Mouse (Mus musculus): ENCODE measurements around the gene Stox2. TPM values are rescaled to one million over a fixed set of nuclear protein-coding genes. Genes with fewer than 3 reads are reported as not detected.

The Stox2 gene
- total RNA-seq, 2 experiments from 2014 or later: 23.5 to 24.2 TPM

DNA sequence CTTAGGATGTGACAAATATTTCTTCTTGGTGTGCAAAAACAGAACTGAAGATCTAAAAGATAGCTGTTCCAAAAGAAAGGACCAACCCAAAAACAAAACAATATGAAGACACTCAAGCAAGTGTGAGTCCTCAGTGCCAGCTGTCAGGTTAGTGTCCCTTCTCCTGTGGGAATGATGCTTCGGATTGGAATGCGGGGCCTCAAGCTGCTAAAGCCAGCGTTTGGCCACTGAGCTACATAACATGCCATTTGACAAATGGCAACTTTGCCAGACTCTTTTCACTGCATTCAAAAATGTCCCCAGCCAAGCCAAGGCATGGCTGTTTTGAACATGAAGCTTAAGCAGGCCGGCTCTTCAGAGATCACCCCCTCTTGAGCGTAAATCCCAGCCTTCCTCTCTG, 124.9 kb downstream of the Stox2 start:
- no peak for DNase-seq
- intact Hi-C loops (cut with DNase I): no loop called here

GRCm38 (mm10) chr8:47320707-47321106, 125.5 kb downstream of the Stox2 start:
- no peak for DNase-seq
- intact Hi-C loops (cut with DNase I): no loop called here

DNA sequence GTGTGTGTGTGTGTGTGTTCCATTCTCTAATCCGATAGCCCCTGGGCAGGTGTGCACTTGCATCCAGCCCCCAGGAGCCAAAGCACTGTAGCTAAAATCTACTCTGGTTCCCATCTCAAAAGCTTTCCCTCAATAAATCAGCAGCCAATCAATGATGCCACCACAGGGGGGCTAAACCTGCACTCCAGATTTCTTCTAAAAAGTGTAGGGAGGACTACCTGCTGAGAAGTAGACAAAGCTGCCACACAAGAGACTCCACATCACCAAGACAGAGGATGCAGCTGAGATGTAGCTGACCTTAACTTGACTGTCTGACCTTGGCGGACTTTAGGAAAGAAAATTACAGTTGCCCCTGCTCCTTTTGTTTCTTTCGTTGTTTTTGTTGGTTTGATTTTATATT, 127.7 kb downstream of the Stox2 start:
- intact Hi-C loops (cut with DNase I): no loop called here
- no peak for DNase-seq

GRCm38 (mm10) chr8:47308176-47308575, 138.0 kb downstream of the Stox2 start:
- DNase-seq: no peak
- intact Hi-C loops (cut with DNase I): no loop called here

- intact Hi-C loops (cut with DNase I): no loop called here
Measured at GRCm38 (mm10) chr8:47306372-47306771, 139.8 kb downstream of the Stox2 start.

GRCm38 (mm10) chr8:47305880-47306279, 140.3 kb downstream of the Stox2 start:
- intact Hi-C loops (cut with DNase I): no loop called here
- no peak for DNase-seq

More at GRCm38 (mm10) chr8:47306372-47306771, 139.8 kb downstream of the Stox2 start:
- DNase-seq: no peak

GRCm38 (mm10) chr8:47298460-47298859, 147.7 kb downstream of the Stox2 start:
- intact Hi-C loops (cut with DNase I): no loop called here
- DNase-seq: no peak

DNA sequence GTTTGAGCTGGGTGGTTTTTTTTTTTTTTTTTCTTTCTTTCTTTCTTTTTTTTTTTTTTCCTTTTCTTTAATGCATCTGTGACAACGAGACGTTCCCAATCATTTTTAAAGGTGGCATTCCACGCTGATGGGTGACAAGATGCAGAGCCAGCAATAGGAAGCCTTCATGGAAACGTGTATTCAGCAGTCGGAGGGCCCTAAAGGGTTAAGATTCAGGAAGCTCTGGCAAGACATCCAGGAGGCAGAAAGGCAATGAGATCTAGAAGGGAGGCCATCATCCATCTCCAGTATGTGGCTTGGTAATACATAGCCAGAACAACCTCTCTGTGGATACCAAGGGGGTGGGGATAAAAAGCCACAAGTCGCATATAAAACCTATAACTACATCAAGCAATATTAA, 156.5 kb downstream of the Stox2 start:
- peak in 1 of 2 experiments; percentile 14 for DNase-seq
- intact Hi-C loops (cut with DNase I): loop anchor here (5.0 kb wide), 3 partner anchors 63 to 82 kb away; no protein-coding TSS in a partner anchor

GRCm38 (mm10) chr8:47288866-47289541, 157.2 kb downstream of the Stox2 start:
- DNase-seq: peak; percentile 80 to 85
- intact Hi-C loops (cut with DNase I): loop anchor here (5.0 kb wide), 3 partner anchors 63 to 82 kb away; no protein-coding TSS in a partner anchor

GRCm38 (mm10) chr8:47288131-47288865, 157.9 kb downstream of the Stox2 start:
- intact Hi-C loops (cut with DNase I): loop anchor here (5.0 kb wide), 3 partner anchors 64 to 81 kb away; no protein-coding TSS in a partner anchor

DNA sequence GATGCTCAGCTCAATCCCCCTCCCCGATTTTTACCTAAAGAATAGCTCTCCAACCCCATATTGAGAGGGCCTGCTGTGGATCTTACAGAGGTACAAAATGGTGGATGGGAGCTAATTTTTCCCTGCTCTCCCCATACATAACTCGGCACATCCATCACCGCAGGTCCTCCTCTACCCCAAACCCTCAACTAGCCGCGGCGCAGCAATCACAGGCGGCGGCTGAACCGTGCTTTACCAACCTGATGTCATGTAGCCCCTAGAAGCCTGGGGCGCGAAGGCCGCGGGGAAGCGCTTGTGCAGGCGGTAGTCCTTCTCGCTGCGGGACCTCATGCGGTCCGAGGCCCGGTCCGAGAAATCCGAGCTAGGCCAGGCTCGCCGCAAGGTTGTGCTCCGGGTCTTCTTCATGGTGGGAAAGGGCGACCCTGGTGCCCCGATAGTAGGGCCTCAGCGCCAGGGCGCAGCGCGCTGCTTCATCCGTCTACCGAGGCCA, 158.5 kb downstream of the Stox2 start:
- intact Hi-C loops (cut with DNase I): loop anchor here (5.0 kb wide), 3 partner anchors 65 to 80 kb away; no protein-coding TSS in a partner anchor
- peak; percentile 50 to 52 for DNase-seq

More at GRCm38 (mm10) chr8:47288131-47288865, 157.9 kb downstream of the Stox2 start:
- DNase-seq: peak; percentile 66 to 69

DNA sequence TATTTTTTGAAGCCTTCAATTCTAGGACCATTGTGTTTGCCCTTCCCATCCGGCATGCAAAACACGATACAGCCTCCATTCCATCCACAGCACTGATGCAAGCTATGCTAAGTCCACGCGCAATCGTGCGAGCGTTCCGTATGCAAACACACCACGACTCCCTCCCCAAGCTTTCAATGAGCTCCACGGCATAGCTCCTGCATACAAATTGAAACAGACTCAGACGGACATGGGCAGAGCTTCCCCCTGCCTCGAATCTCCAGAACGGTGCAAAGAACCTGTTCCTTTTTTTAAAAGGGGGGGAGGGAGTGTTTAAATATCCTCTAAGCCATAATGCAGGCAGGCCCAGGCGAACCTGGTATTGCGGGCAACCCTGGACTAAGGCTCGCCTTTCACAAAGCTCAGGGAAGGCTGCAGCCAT, 159.0 kb downstream of the Stox2 start:
- intact Hi-C loops (cut with DNase I): loop anchor here (5.0 kb wide), 3 partner anchors 65 to 80 kb away; no protein-coding TSS in a partner anchor
- peak in 1 of 2 experiments; percentile 10 for DNase-seq

DNA sequence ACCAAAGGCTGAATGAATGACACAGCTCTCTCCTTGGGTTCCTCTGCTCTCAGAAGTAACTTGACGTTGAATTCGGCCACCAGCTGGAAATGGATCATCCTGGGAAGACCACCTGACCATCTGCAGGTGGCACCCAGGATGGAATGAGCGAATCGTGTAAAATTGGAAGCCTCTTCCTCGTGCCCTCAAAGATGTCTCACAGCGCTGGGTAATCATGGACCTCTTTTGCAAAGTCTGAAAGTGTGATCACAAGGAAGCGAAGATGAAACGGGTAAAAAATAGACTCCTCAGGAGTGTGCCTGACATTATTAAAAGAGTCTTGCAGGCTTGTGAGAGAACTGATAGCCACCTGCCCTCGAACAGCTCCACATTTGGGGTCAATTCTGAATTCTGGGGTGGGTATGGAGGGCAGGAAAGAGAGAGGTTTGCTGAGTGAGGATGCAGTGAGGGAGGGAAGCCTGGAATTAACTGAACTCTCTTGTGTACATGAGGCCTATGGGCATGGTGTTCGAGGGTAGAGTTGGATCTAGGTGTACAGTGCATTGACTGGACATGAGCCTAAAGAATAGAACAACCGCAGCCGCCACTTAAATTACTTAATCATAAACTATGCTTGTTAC, 160.0 kb downstream of the Stox2 start:
- DNase-seq: no peak
- intact Hi-C loops (cut with DNase I): loop anchor here (5.0 kb wide), 3 partner anchors 66 to 81 kb away; no protein-coding TSS in a partner anchor

- intact Hi-C loops (cut with DNase I): loop anchor here (5.0 kb wide), 3 partner anchors 67 to 82 kb away; no protein-coding TSS in a partner anchor
- no peak for DNase-seq
Measured at GRCm38 (mm10) chr8:47285435-47285834, 160.7 kb downstream of the Stox2 start.

GRCm38 (mm10) chr8:47284329-47285326, 161.5 kb downstream of the Stox2 start:
- intact Hi-C loops (cut with DNase I): loop anchor here (5.0 kb wide), 3 partner anchors 68 to 83 kb away; no protein-coding TSS in a partner anchor
- no peak for DNase-seq

DNA sequence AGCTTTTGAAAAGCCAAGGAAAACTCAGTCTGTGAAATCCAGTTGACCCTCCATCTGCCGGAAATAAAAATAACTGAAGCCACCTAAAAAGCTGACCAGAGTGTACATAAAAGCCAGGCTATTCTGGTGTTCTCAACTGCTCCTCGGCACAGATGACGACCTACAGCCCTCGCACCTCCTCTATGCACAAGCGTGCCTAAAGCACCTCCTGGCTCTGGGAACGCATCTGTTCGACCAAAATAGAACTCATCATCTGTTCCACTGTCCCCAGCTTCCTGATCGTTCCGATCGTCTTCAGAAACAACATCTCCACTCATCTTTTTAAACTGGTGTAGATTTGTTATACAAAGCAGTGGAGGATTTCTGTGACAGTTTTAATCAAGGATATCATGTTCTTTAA, 166.3 kb downstream of the Stox2 start:
- no peak for DNase-seq
- intact Hi-C loops (cut with DNase I): no loop called here

GRCm38 (mm10) chr8:47278211-47278610, 168.0 kb downstream of the Stox2 start:
- no peak for DNase-seq
- intact Hi-C loops (cut with DNase I): no loop called here

- DNase-seq: no peak
- intact Hi-C loops (cut with DNase I): no loop called here
Measured at GRCm38 (mm10) chr8:47268931-47269330, 177.2 kb downstream of the Stox2 start.

DNA sequence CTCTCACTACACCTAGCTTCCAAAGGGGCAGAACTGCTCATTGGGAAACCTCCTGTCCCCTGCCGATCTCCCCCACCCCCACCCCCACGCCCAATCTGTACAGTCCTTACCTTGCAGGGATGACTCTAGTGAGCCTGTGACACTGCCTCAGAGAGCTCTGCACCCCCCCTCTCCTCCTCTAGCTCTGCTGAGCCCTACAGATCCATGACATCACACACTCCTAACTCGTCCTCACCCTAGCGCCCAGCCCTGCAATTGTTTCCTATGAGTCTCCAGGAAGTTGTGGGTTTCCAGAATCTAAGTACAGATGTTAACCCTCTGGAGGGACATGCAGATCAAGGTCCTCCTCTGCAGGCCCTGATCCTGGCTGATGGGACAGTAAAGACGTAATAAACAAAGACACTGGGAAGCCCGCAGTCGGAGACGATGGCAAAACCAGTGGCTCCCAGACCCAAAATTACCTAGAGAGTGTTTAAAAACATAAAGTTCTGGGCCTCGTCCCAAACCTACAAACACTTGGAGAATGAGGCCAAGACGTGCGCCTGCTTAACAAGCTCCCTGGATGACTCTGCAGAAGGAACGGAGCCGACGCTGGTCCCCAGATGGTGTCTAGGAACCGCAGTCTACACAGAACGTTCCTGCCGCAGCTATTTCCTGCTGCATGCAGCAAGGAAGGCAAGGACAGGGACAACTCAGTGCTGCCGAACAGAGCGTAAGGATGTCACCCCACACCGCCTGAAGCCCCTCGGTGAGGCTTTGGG, 177.9 kb downstream of the Stox2 start:
- peak; percentile 40 to 45 for DNase-seq
- intact Hi-C loops (cut with DNase I): no loop called here

All from heart, postnatal 10 days (tissue).